Mouse (Mus musculus) MEL (cell line): ENCODE measurements around the gene Acyp1.
A peak's percentile ranks its signal among the peaks of the same experiment; 100 is the strongest.

ENCODE experiments used
- CTCF ChIP-seq, 3 experiments: IDR thresholded peaks in 2 of 3; conservative IDR thresholded peaks in 1 of 3; 2 replicates each; pipeline ENCODE4 v1.5.1; 2011 to 2012; ENCODE audit warnings: low read length in 3 of 3, low read depth in 2 of 3, mild to moderate bottlenecking in 2 of 3, improper control_type of control experiment in 1 of 3, inconsistent platforms in 1 of 3, mixed read lengths in 1 of 3, moderate library complexity in 1 of 3; ENCODE audit not compliant: control insufficient read depth in 1 of 3, insufficient read depth in 1 of 3, poor library complexity in 1 of 3, severe bottlenecking in 1 of 3
- JUND ChIP-seq: IDR thresholded peaks from 2 replicates; pipeline ENCODE4 v1.6.1; 2011; ENCODE audit warnings: low read depth, mild to moderate bottlenecking, improper control_type of control experiment, low read length
- MAFK ChIP-seq: IDR thresholded peaks from 2 replicates; pipeline ENCODE4 v1.6.1; 2011; ENCODE audit warnings: low read depth, mild to moderate bottlenecking, low read length, improper control_type of control experiment, borderline replicate concordance
- MYC ChIP-seq: IDR thresholded peaks from 2 replicates; pipeline ENCODE4 v1.6.1; 2011; ENCODE audit warnings: low read depth, mild to moderate bottlenecking, low read length, improper control_type of control experiment, moderate library complexity
- POLR2A ChIP-seq, 2 experiments: IDR thresholded peaks; 2 replicates each; pipeline ENCODE4 v1.6.1; 2011 to 2012; ENCODE audit warnings: low read length in 2 of 2, mild to moderate bottlenecking in 2 of 2, control low read depth in 1 of 2, improper control_type of control experiment in 1 of 2, low read depth in 1 of 2, moderate library complexity in 1 of 2; ENCODE audit not compliant: control insufficient read depth in 1 of 2, insufficient read depth in 1 of 2, poor library complexity in 1 of 2
- POLR2AphosphoS5 ChIP-seq: IDR thresholded peaks from 2 replicates; pipeline ENCODE4 v1.6.1; 2012; ENCODE audit warnings: low read depth, borderline replicate concordance, mild to moderate bottlenecking, inconsistent platforms, low read length, moderate library complexity, mixed read lengths
- RCOR1 ChIP-seq: IDR thresholded peaks from 2 replicates; pipeline ENCODE4 v1.6.1; 2012; ENCODE audit warnings: low read depth, mild to moderate bottlenecking, inconsistent platforms, low read length, improper control_type of control experiment
- TAL1 ChIP-seq: IDR thresholded peaks from 2 replicates; pipeline ENCODE4 v1.6.1; 2012; ENCODE audit warnings: mild to moderate bottlenecking, inconsistent platforms, low read length, moderate library complexity, mixed read lengths
- USF1 ChIP-seq: IDR thresholded peaks from 2 replicates; pipeline ENCODE4 v1.6.1; 2014; ENCODE audit warnings: low read depth, mild to moderate bottlenecking, inconsistent platforms, low read length, improper control_type of control experiment, moderate library complexity
- ZC3H11A ChIP-seq: IDR thresholded peaks from 2 replicates; pipeline ENCODE4 v1.6.1; 2012; ENCODE audit warnings: low read depth, mild to moderate bottlenecking, inconsistent platforms, low read length, improper control_type of control experiment
- ZKSCAN1 ChIP-seq: IDR thresholded peaks from 2 replicates; pipeline ENCODE4 v1.6.1; 2012; ENCODE audit warnings: low read depth, mild to moderate bottlenecking, inconsistent platforms, low read length, improper control_type of control experiment, moderate library complexity

- no peak for TF ChIP-seq POLR2A (IDR thresholded peaks at IDR 0.05; ENCODE audit: control insufficient read depth in 1 of 2, insufficient read depth in 1 of 2, low read depth in 1 of 2, low read length in 2 of 2, poor library complexity in 1 of 2)
- peak; percentile 59 to 79 (median 62) for TF ChIP-seq CTCF (IDR thresholded peaks at IDR 0.05 in 2 of 3, conservative IDR thresholded peaks at IDR 0.05 in 1 of 3; ENCODE audit: control insufficient read depth in 1 of 3, insufficient read depth in 1 of 3, low read depth in 2 of 3, low read length in 3 of 3, poor library complexity in 1 of 3, severe bottlenecking in 1 of 3)
- TF ChIP-seq TAL1 = no peak
- TF ChIP-seq POLR2AphosphoS5 = no peak
- TF ChIP-seq RCOR1 = no peak
- no peak for TF ChIP-seq MYC
- no peak for TF ChIP-seq MAFK
- no peak for TF ChIP-seq JUND
- peak; percentile 70 for TF ChIP-seq ZC3H11A
- TF ChIP-seq ZKSCAN1 = no peak
- no peak for TF ChIP-seq USF1
These were observed 1.3 kb downstream of the Acyp1 start for GRCm38 (mm10) chr12:85286941-85287340.
